In the genomic region with DNA sequence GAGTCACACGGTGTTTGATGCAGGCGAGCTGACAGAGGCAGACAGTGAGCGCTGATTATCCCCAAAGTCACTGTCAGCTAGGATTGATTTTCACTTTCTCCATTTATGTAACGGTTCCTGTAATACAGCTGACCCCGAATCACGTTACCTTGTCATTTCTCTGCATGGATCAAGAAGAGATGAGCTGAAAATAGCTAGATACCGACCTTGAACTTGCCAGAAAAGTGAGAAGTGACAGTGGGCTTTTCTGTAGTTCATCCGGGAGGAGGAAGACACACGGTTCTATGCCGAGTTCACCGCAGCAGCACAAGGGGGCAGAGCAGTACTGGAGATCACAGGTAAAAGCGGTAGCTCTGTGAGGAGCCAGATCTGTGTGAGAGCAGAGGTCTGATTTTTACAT, we compare ENCODE assay signal across 9 mouse cellular contexts. TPM values are rescaled to one million over a fixed set of nuclear protein-coding genes. Genes with fewer than 3 reads are reported as not detected.
A peak's percentile ranks its signal among the peaks of the same experiment; 100 is the strongest.
DNase-seq lines count a peak whose midpoint lies in the region; ATAC-seq and TF ChIP-seq lines count a peak whose summit lies in the region.
"Had no signal": no experiment of that assay in that cellular context is flagged by ENCODE, and none has a peak within 500 bp of the region (broad histone marks: within the 10 kb centered on the region; RNA-seq: fewer than 3 reads in every experiment).

No protein-coding gene starts in this region.

- H3K4me3 ChIP-seq in CH12.LX (replicated peaks in 1 of 3; ENCODE audit: low read depth in 2 of 3, low read length in 2 of 3, poor library complexity in 1 of 3) = no peak overlapping the region
- H3K4me3 ChIP-seq in forebrain, embryonic 15.5 days = no peak overlapping the region
- H3K4me3 ChIP-seq in midbrain, embryonic 13.5 days (replicated peaks) = no peak overlapping the region

- no peak for TF ChIP-seq POLR2A in CH12.LX (IDR thresholded peaks at IDR 0.05; ENCODE audit: low read depth, low read length)

- no peak overlapping the region for H3K9ac ChIP-seq in CH12.LX (ENCODE audit: insufficient read depth, low read depth)
- no peak overlapping the region for H3K9ac ChIP-seq in forebrain, embryonic 15.5 days (replicated peaks)
- H3K9ac ChIP-seq in midbrain, embryonic 13.5 days (replicated peaks) = no peak overlapping the region

- no peak overlapping the region for H3K4me2 ChIP-seq in CH12.LX (ENCODE audit: insufficient read depth, low read depth, poor library complexity, severe bottlenecking)
- no peak overlapping the region for H3K4me2 ChIP-seq in forebrain, embryonic 15.5 days (replicated peaks)
- no peak overlapping the region for H3K4me2 ChIP-seq in midbrain, embryonic 13.5 days (replicated peaks)

- 0 out of 2 replicates have a peak, but pooled peaks cover 3% of the 10 kb centered on the region for H3K79me2 ChIP-seq in CH12.LX (replicated peaks; ENCODE audit: control insufficient read depth, extremely low read depth, insufficient read depth, poor library complexity, severe bottlenecking)

- TF ChIP-seq CTCF in CH12.LX (conservative IDR thresholded peaks at IDR 0.05 in 1 of 2, IDR thresholded peaks at IDR 0.05 in 1 of 2; ENCODE audit: low read depth in 2 of 2, low read length in 2 of 2) = 0 out of 4 replicates have a peak, but pooled peaks of 1 of the 2 experiments have one; percentile 26

- DNase-seq in heart, adult 18-20 months = peak; percentile 8 to 19
- DNase-seq in heart, postnatal 25 days (ENCODE audit: low spot score) = no peak
- no peak for DNase-seq in CH12.LX (ENCODE audit: extremely low read depth)
- DNase-seq in cerebellum, adult 11 months = peak; percentile 8
- DNase-seq in kidney, postnatal 14 days = peak; percentile 12

- dilution Hi-C loops in CH12.LX (cut with MboI; ENCODE audit: extremely low pct_ligation_motif_present, extremely low pct_unique_long_range_greater_than_20kb, low sequenced_read_pairs) = no loop called here

- peaks cover 0 to 43% of the 10 kb centered on the region in 2 experiments for H3K36me3 ChIP-seq in CH12.LX (replicated peaks in 1 of 2; ENCODE audit: control insufficient read depth in 1 of 2, insufficient read depth in 1 of 2, low read length in 1 of 2)
- no peaks in the 10 kb centered on the region for H3K36me3 ChIP-seq in forebrain, embryonic 15.5 days
- H3K36me3 ChIP-seq in midbrain, embryonic 13.5 days = no peaks in the 10 kb centered on the region
- H3K36me3 ChIP-seq: G1E had no signal

- TF ChIP-seq EP300 in CH12.LX (IDR thresholded peaks at IDR 0.05; ENCODE audit: low read length) = no peak

- intact Hi-C loops in heart, postnatal 25 days (cut with DNase I) = no loop called here

- in situ Hi-C loops in CH12.LX (cut with MboI; ENCODE audit: low pct_ligation_motif_present, low pct_unique_long_range_greater_than_20kb, low sequenced_read_pairs) = no loop called here

- 43% methylated on average over 12 of the region's 12 CpGs for WGBS in forebrain, embryonic 15.5 days
- 48% methylated on average over 12 of the region's 12 CpGs for WGBS in midbrain, embryonic 13.5 days

- peak; percentile 39 for TF ChIP-seq RAD21 in CH12.LX (IDR thresholded peaks at IDR 0.05; ENCODE audit: low read depth, low read length)

- H3K27me3 ChIP-seq in CH12.LX (replicated peaks) = no peaks in the 10 kb centered on the region
- H3K27me3 ChIP-seq in forebrain, embryonic 15.5 days = peaks cover 27% of the 10 kb centered on the region; the same call in 1 of the 2 replicates
- no peaks in the 10 kb centered on the region for H3K27me3 ChIP-seq in midbrain, embryonic 13.5 days

- H3K4me1 ChIP-seq in CH12.LX (ENCODE audit: control insufficient read depth in 1 of 2, insufficient read depth in 2 of 2) = no peaks in the 10 kb centered on the region
- peaks cover 41% of the 10 kb centered on the region for H3K4me1 ChIP-seq in forebrain, embryonic 15.5 days
- H3K4me1 ChIP-seq in midbrain, embryonic 13.5 days (replicated peaks) = peaks cover 25% of the 10 kb centered on the region

- H3K27ac ChIP-seq in CH12.LX (ENCODE audit: insufficient read depth, low read depth) = no peak overlapping the region
- H3K27ac ChIP-seq in forebrain, embryonic 15.5 days (replicated peaks) = no peak overlapping the region
- H3K27ac ChIP-seq in midbrain, embryonic 13.5 days = no peak overlapping the region

- ATAC-seq in forebrain, embryonic 15.5 days (replicated peaks) = peak; percentile 83
- peak; percentile 92 for ATAC-seq in midbrain, embryonic 13.5 days
- no peak for ATAC-seq in erythroblast, adult 5-6 weeks (replicated peaks; ENCODE audit: low FRiP score, poor library complexity, severe bottlenecking)

- no peaks in the 10 kb centered on the region for H3K9me3 ChIP-seq in CH12.LX (replicated peaks; ENCODE audit: low read length)
- no peaks in the 10 kb centered on the region for H3K9me3 ChIP-seq in forebrain, embryonic 15.5 days
- no peaks in the 10 kb centered on the region for H3K9me3 ChIP-seq in midbrain, embryonic 13.5 days
- H3K9me3 ChIP-seq: G1E had no signal

TF ChIP-seq in CH12.LX, 34 proteins besides CTCF, POLR2A, EP300 and RAD21:
- TF ChIP-seq UBTF (IDR thresholded peaks at IDR 0.05; ENCODE audit: low read depth, low read length) (no peak), SIN3A (IDR thresholded peaks at IDR 0.05; ENCODE audit: low read length) (no peak), MAZ (IDR thresholded peaks at IDR 0.05; ENCODE audit: low read depth, low read length) (no peak), IRF4 (IDR thresholded peaks at IDR 0.05; ENCODE audit: low read depth, low read length) (no peak), MAFK (IDR thresholded peaks at IDR 0.05; ENCODE audit: insufficient replicate concordance, low read length) (no peak), ZC3H11A (IDR thresholded peaks at IDR 0.05; ENCODE audit: low read depth, low read length) (no peak), GABPA (IDR thresholded peaks at IDR 0.05; ENCODE audit: insufficient replicate concordance, low read depth, low read length) (no peak)

RNA-seq across cellular contexts. Expression of a gene that starts 38.5 kb away (rescaled TPM):
- total RNA-seq in heart, adult 18-20 months (2021) = 1 to 10 TPM in 1 of 2 experiments, under 1 TPM in 1; 0.62 to 2.1 TPM
- total RNA-seq in heart, postnatal 25 days (2021) = under 1 TPM; 0.42 to 0.92 TPM
- total RNA-seq in CH12.LX (2012; rRNA removed) (19.6 and 19.8 TPM in 2 replicates), CH12.LX (2014; rRNA removed) (40.3 and 44.6 TPM in 2 replicates)
- polyA plus RNA-seq in CH12.LX (2012; ENCODE audit: insufficient read length, low read depth) = 14.9 and 16.6 TPM in 2 replicates
- polyA plus RNA-seq in forebrain, embryonic 15.5 days (2015; fragmentation: Nextera tagmentation; extraction: Ambion mirVana) = 0.61 and 0.87 TPM in 2 replicates
- polyA plus RNA-seq in midbrain, embryonic 13.5 days (2015; fragmentation: Nextera tagmentation; extraction: Ambion mirVana) = 0.57 and 0.59 TPM in 2 replicates
- 25.3 and 32.5 TPM in 2 replicates for total RNA-seq in erythroblast, adult 5-6 weeks (2015; ENCODE audit: low replicate concordance)
- 17.0 and 41.4 TPM in 2 replicates for total RNA-seq in erythroblast, adult 5-6 weeks (2017; ENCODE audit: low replicate concordance)

Comparison
In these comparisons a context has a peak if more than half of its experiments do, and no peak if none do; other contexts are left out.
1. DNase-seq: peak in heart, adult 18-20 months (2 of 2), cerebellum, adult 11 months (single experiment) and kidney, postnatal 14 days (single experiment); none in heart, postnatal 25 days (single experiment) and CH12.LX (single experiment).
2. RNA of a gene that starts 38.5 kb away (total RNA-seq): 19.6 to 44.6 TPM in CH12.LX and 17.0 to 41.4 TPM in erythroblast, adult 5-6 weeks; 0.62 to 2.1 TPM in heart, adult 18-20 months and 0.42 to 0.92 TPM in heart, postnatal 25 days; every median in the first group is over 4 times any median in the second.